Mouse (Mus musculus) CH12.LX (cell line): ENCODE data around the gene Coro2b. TPM values are rescaled to one million over a fixed set of nuclear protein-coding genes. Genes with fewer than 3 reads are reported as not detected.

ENCODE experiments used
- DNase-seq: peaks from one replicate; pipeline ENCODE4 v3.0.0-alpha.2; 2013; ENCODE audit errors: extremely low read depth
- H3K27ac ChIP-seq: 2 replicates; pipeline ENCODE4 v1.5.1; 2012; ENCODE audit warnings: low read depth, mild to moderate bottlenecking, control low read depth, moderate library complexity; ENCODE audit not compliant: insufficient read depth
- H3K27me3 ChIP-seq: replicated peaks from 2 replicates; pipeline ENCODE3; 2012; ENCODE audit warnings: inconsistent platforms
- H3K36me3 ChIP-seq, 2 experiments: replicated peaks in 1 of 2; 2 replicates each; pipeline versions ENCODE3 to v1.6.1; 2012; ENCODE audit warnings: inconsistent platforms in 1 of 2, low read length in 1 of 2, mild to moderate bottlenecking in 1 of 2, mixed read lengths in 1 of 2, moderate library complexity in 1 of 2; ENCODE audit not compliant: control insufficient read depth in 1 of 2, insufficient read depth in 1 of 2
- H3K4me1 ChIP-seq, 2 experiments: 2 replicates each; pipeline ENCODE4 v1.6.1; 2012; ENCODE audit warnings: inconsistent platforms in 1 of 2, moderate library complexity in 1 of 2; ENCODE audit not compliant: insufficient read depth in 2 of 2, control insufficient read depth in 1 of 2
- H3K4me2 ChIP-seq: 2 replicates; pipeline ENCODE4 v1.6.1; 2012; ENCODE audit warnings: low read depth, mild to moderate bottlenecking, control low read depth; ENCODE audit not compliant: poor library complexity, insufficient read depth, severe bottlenecking
- H3K4me3 ChIP-seq, 3 experiments: fragments of 150-350 bp in 1 of 3; sonication (generic) in 1 of 3; replicated peaks in 1 of 3; 2 replicates each; pipeline versions ENCODE3 to v1.5.1; 2011 to 2012; ENCODE audit warnings: low read depth in 2 of 3, low read length in 2 of 3, mild to moderate bottlenecking in 2 of 3, moderate library complexity in 2 of 3, control low read depth in 1 of 3, improper control_type of control experiment in 1 of 3, inconsistent platforms in 1 of 3, mixed read lengths in 1 of 3; ENCODE audit not compliant: poor library complexity in 1 of 3
- H3K79me2 ChIP-seq: replicated peaks from 2 replicates; pipeline ENCODE4 v1.6.1; 2012; ENCODE audit warnings: mild to moderate bottlenecking, moderate library complexity; ENCODE audit not compliant: control insufficient read depth, poor library complexity, insufficient read depth, severe bottlenecking; ENCODE audit errors: extremely low read depth
- H3K9ac ChIP-seq: 2 replicates; pipeline ENCODE4 v1.6.1; 2012; ENCODE audit warnings: low read depth, mild to moderate bottlenecking, control low read depth, moderate library complexity; ENCODE audit not compliant: insufficient read depth
- H3K9me3 ChIP-seq: replicated peaks from 2 replicates; pipeline ENCODE3; 2012; ENCODE audit warnings: low read length, inconsistent platforms, mixed read lengths
- E2F4 ChIP-seq: IDR thresholded peaks from 2 replicates; pipeline ENCODE4 v1.6.1; 2011; ENCODE audit warnings: low read depth, low read length, improper control_type of control experiment; ENCODE audit not compliant: insufficient replicate concordance
- ELF1 ChIP-seq: IDR thresholded peaks from 2 replicates; pipeline ENCODE4 v1.6.1; 2014; ENCODE audit warnings: low read depth, mild to moderate bottlenecking, inconsistent platforms, low read length, improper control_type of control experiment
- EP300 ChIP-seq: IDR thresholded peaks from 2 replicates; pipeline ENCODE4 v1.6.1; 2011; ENCODE audit warnings: low read length, improper control_type of control experiment
- ETS1 ChIP-seq: conservative IDR thresholded peaks from 2 replicates; pipeline ENCODE4 v1.6.1; 2012; ENCODE audit warnings: low read depth, mild to moderate bottlenecking, inconsistent platforms, low read length, improper control_type of control experiment, moderate library complexity
- HCFC1 ChIP-seq: IDR thresholded peaks from 2 replicates; pipeline ENCODE4 v1.6.1; 2012; ENCODE audit warnings: low read depth, mild to moderate bottlenecking, inconsistent platforms, low read length, improper control_type of control experiment
- MAX ChIP-seq: IDR thresholded peaks from 2 replicates; pipeline ENCODE4 v1.6.1; 2011; ENCODE audit warnings: low read length, improper control_type of control experiment
- MYC ChIP-seq: IDR thresholded peaks from 2 replicates; pipeline ENCODE4 v1.6.1; 2011; ENCODE audit warnings: low read depth, mild to moderate bottlenecking, improper control_type of control experiment, low read length
- NELFE ChIP-seq: IDR thresholded peaks from 2 replicates; pipeline ENCODE4 v1.6.1; 2011; ENCODE audit warnings: low read depth, low read length, improper control_type of control experiment
- RAD21 ChIP-seq: IDR thresholded peaks from 2 replicates; pipeline ENCODE4 v1.6.1; 2011; ENCODE audit warnings: low read depth, mild to moderate bottlenecking, low read length, improper control_type of control experiment, moderate library complexity
- SIN3A ChIP-seq: IDR thresholded peaks from 2 replicates; pipeline ENCODE4 v1.6.1; 2012; ENCODE audit warnings: low read length, improper control_type of control experiment, inconsistent platforms
- TBP ChIP-seq: conservative IDR thresholded peaks from 2 replicates; pipeline ENCODE4 v1.6.1; 2011; ENCODE audit warnings: low read depth, low read length, improper control_type of control experiment
- USF2 ChIP-seq: conservative IDR thresholded peaks from 2 replicates; pipeline ENCODE4 v1.6.1; 2011; ENCODE audit warnings: low read depth, low read length, improper control_type of control experiment
- ZC3H11A ChIP-seq: IDR thresholded peaks from 2 replicates; pipeline ENCODE4 v1.6.1; 2012; ENCODE audit warnings: low read depth, mild to moderate bottlenecking, inconsistent platforms, low read length, improper control_type of control experiment
- ZKSCAN1 ChIP-seq: IDR thresholded peaks from 2 replicates; pipeline ENCODE4 v1.6.1; 2012; ENCODE audit warnings: low read depth, inconsistent platforms, low read length, improper control_type of control experiment, borderline replicate concordance
- dilution Hi-C: fragments of 300-500 bp; cut with MboI; formaldehyde crosslinking; loops from 2 replicates; pipeline ENCODE4 v1.14.3; 2020; ENCODE audit warnings: low sequenced_read_pairs; ENCODE audit not compliant: extremely low pct_unique_long_range_greater_than_20kb, extremely low pct_ligation_motif_present
- in situ Hi-C: fragments of 300-500 bp; cut with MboI; formaldehyde crosslinking; loops from 3 replicates; pipeline ENCODE4 v1.14.3; 2019; ENCODE audit warnings: low sequenced_read_pairs, low pct_ligation_motif_present, low pct_unique_long_range_greater_than_20kb, mixed read lengths
- polyA plus RNA-seq: library from polyadenylated mRNA; unstranded; fragments of >175 nt; gene quantifications from 2 replicates; pipeline ENCODE4 v1.2.1, GENCODE M21; 2012; ENCODE audit warnings: low read depth; ENCODE audit not compliant: insufficient read length
- total RNA-seq, 2 experiments: library from RNA; depleted of rRNA; stranded (reverse); fragments of 300-350 nt in 1 of 2; fragments of >200 nt in 1 of 2; gene quantifications; 2 replicates each; pipeline ENCODE4 v1.2.3; 2012 to 2014

The Coro2b gene
- total and polyA plus RNA-seq, 3 experiments = 0.77 to 3.2 (median 0.85) TPM

- no peak overlapping the region for H3K4me2 ChIP-seq
- dilution Hi-C loops = no loop called here
These were observed 15.9 kb downstream of the Coro2b start for GRCm38 (mm10) chr9:62520933-62521332.

GRCm38 (mm10) chr9:62519787-62520503, 16.9 kb downstream of the Coro2b start:
- no peaks in the 10 kb centered on the region for H3K9me3 ChIP-seq
- no peak for TF ChIP-seq HCFC1
- TF ChIP-seq ETS1 = no peak
- TF ChIP-seq EP300 = no peak
- TF ChIP-seq USF2 = no peak
- TF ChIP-seq, all 38 proteins: peak for 0
- Histone ChIP-seq H3K4me1 (peaks cover 3 to 32% of the 10 kb centered on the region in 2 experiments; a peak in 3 of 4 replicates), H3K36me3 (no peaks in the 10 kb centered on the region), H3K27ac (no peak overlapping the region), H3K27me3 (peaks cover 3% of the 10 kb centered on the region), H3K4me3 (no peak overlapping the region), H3K79me2 (no peaks in the 10 kb centered on the region), H3K4me2 (no peak overlapping the region), H3K9ac (no peak overlapping the region)
- no peak for DNase-seq
- in situ Hi-C loops (no loop called here), dilution Hi-C loops (no loop called here)

More at GRCm38 (mm10) chr9:62520933-62521332, 15.9 kb downstream of the Coro2b start:
- no peak overlapping the region for H3K9ac ChIP-seq
- in situ Hi-C loops = no loop called here
- H3K36me3 ChIP-seq = no peaks in the 10 kb centered on the region
- TF ChIP-seq NELFE = no peak
- no peak for TF ChIP-seq ZC3H11A
- TF ChIP-seq MYC = no peak
- TF ChIP-seq ELF1 = no peak
- no peak for TF ChIP-seq ETS1
- TF ChIP-seq MAX = no peak
- no peak for TF ChIP-seq EP300
- no peak for TF ChIP-seq ZKSCAN1
- no peak for TF ChIP-seq RAD21
- no peak for TF ChIP-seq TBP
- no peak for TF ChIP-seq SIN3A
- no peak for TF ChIP-seq USF2
- TF ChIP-seq E2F4 = no peak
- no peak overlapping the region for H3K4me3 ChIP-seq
- H3K27me3 ChIP-seq = no peaks in the 10 kb centered on the region
- no peak overlapping the region for H3K27ac ChIP-seq
- peaks cover 0 to 29% of the 10 kb centered on the region in 2 experiments; a peak in 3 of 4 replicates for H3K4me1 ChIP-seq
- H3K79me2 ChIP-seq = no peaks in the 10 kb centered on the region
- no peak for DNase-seq
- no peaks in the 10 kb centered on the region for H3K9me3 ChIP-seq
